Mouse (Mus musculus) lung, postnatal 4 days (tissue): ENCODE data around the gene Klhl11.
A peak's percentile ranks its signal among the peaks of the same experiment; 100 is the strongest.

ENCODE experiments used
- DNase-seq, 2 experiments: peaks; one replicate each; pipeline ENCODE4 v3.0.0; 2021

The Klhl11 gene

DNA sequence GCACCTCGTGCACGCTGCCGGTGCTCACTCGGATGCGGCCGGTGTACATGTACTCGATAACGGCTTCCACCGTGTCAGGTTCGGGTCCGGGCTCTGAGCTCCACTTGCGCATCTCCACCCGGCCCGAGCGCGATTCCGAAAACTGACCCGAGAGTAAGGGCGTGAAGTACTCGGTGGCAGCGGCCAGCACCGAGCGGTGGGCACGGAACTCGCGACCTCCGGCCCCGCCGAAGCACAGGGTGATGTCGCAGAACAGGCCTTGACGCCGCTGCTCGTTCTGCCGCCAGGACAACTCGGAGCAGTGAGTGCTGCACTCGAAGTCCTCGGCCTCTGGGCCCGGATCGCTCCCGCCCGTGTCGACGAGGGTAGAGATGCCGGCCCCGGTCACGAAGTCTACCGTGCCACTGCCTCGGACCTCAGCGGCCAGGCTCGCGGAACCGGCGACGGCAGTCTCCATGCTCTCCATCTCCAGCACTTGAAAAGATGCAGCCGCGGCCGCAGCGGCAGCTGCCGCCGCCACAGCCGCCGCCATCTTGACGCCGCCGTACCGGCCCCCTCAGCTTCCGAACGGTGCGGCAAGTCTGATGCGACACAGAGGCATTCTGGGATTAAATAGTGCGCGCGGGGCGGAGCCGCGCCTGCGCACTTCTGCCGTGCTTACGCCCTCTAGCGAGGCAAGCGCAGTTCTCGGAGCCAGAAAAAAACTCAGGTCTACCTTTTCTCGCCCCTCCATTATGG is at the start of gene Klhl11:
TSS of gene Klhl11 (minus strand) at position 545 of the 738 bp plus-strand sequence.
- DNase-seq: peak; percentile 93

DNA sequence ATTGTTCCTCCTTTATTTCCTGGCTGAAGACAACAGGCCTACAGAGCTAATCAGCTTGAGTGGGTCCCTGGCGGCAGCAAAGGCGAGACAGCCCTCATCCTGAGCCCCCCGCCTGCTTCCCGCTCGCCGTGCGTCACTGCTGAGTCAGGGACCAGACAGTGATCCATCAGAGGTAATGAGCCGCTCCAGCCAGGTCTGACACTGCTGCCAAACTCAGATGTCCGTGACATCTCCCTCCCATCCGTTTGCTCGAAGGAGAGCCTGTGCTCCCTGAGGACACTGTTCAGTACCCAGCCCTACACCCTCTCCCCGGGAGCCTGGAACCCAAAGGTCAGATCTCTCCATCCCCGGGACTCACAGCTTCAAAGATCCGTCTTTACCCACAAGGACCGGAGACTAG is 48.3 kb upstream of the Klhl11 start:
- DNase-seq: no peak

DNA sequence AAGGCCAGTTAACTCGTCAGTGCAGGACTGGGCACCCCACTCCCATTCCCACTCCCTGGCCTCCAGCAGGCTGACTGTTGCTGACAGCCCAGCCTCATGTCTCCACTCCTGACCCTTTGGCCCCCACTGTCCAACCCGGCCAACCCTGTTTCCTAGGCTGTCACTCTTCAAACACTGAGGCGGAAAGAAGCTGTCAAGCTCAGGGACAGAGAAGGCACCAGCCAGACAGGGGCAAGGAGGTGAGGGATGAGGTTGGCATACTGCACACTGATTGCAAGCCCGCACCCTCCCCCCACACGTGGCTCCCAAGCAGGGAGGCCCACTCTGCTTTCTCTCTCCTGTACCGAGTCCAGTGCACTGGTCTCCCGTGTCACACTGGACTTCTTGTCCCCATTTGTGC is 46.6 kb upstream of the Klhl11 start:
- no peak for DNase-seq

DNA sequence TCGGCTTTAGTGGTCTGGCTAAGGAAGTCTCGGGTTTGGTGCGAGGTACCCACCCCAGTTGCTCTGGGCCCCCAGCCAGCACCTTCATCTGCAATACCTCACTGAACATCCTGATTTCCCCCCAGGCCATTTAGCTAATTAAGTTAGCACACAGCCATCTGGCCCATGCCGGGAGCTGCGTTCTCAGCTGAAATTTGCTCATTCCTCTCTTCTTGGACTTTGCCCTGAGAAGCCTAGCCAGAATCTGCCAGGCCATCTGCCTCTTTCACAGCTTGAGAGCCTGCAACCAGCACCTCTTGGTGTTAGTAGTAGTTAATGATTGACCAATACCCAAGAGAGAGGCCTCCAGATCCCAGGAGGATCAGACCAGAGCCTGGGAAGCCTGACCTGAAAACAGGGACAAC is 45.6 kb upstream of the Klhl11 start:
- DNase-seq: peak in 1 of 2 experiments; percentile 11

DNA sequence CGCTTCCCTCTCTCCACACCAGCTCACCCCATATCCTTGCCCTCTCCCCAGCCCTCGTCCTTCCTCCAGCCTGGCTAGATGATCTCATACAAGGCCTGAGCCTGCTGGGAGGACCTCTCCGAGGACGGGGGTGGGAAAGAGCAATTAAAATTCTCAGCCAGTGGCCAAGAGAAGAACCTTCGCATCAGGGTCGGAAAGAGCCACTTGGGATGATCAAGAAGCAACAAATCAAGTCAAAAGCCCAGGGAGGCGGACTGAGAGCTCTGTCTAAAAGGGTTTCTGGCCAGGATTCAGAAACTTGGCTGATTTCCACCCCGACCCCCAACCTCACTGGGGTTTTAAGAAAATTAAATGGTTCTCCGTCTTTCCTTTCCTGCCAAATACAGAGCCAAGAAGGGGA is 43.8 kb upstream of the Klhl11 start:
- DNase-seq: no peak

DNA sequence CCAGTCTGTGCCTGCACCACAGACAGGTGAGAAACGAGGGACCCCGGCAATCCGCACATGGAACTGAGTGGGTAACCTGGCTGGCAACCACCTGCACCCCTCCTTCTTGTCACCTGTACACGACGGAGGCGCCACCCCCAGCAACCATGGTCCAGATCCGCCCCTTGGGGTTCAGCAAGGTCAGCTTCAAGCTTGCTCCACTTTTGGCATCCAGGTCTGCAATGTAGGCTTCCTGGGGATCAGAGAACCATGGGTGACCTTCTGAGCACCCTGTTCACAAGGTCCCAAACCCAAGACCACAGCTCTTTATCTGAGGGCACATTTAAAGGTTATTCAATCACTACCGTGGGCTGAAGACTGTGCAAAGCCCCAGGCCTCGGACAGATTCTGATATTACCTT is 43.2 kb upstream of the Klhl11 start:
- no peak for DNase-seq

DNA sequence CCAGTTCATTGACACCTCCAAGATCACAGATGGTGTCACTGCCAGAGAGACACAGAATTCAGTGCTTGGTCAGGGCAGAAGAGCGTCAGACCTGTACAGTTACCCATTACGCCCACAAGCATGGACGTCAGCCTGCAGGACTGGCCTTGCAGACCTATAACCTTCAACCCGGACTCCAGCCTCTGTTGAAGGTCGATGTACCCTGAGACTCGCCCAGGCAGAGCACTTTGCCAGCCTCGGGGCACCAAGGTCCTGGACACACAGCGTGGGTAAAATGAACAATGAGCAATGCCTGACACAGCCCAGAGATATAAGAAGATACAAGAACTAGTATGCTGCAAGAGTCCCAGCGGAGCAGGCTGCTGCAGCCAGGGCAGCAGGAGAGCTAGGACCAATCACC is 42.5 kb upstream of the Klhl11 start:
- DNase-seq: no peak

DNA sequence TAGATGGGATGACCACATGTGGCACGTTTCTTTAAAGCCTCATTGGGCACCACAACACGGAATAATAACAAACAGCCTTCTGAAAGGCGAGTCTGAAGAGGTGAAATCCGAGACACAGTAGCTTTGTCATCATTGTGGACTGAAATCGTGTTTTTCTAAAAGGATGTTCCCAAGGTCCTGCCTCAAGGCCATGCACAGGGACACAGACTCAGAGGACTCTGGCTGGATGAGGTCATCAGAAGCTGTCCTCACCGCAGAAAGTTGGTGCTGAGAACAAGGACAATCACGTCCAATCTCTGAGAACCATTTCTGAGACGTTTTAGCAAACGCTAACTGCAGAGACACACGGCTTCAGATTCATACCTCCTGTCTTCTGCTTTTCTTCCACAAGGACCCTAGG is 41.2 kb upstream of the Klhl11 start:
- DNase-seq: no peak

DNA sequence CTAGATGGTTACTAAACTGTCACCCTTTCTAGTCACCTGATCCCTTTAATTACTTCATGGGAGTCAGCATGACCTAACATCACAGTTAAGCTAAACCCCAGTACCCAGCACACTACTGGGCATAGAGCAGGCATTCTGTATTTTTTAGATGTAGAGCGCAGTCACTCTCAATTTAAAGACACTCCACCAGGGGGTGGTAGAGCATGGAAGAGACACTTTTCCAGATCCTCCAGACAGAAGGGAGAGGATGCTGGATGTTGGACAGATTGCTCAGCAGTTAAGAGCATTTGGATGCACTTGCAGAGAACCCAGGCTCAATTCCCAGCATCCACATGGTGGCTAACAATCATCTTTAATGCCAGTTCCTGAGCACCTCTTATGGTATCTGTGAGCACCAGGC is 39.8 kb upstream of the Klhl11 start:
- peak in 1 of 2 experiments; percentile 37 for DNase-seq

DNA sequence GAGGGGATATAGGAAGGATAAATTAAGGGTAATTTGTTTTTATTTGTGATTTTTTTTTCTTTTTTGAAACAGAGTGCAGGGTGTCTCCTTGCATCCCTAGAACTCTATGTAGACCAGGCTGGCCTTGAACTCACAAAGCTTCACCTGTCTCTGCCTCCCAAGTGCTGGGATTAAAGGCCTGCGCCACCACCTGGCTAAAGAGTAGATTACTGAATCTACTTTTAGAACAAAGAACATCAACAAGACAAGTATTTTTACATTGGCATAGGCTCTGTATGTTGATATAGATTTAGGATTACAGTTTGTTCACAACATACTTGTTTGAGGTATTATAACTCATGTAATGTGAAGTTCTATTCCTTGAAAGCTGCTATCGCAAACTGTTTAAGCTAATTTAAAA is 38.0 kb upstream of the Klhl11 start:
- DNase-seq: no peak

DNA sequence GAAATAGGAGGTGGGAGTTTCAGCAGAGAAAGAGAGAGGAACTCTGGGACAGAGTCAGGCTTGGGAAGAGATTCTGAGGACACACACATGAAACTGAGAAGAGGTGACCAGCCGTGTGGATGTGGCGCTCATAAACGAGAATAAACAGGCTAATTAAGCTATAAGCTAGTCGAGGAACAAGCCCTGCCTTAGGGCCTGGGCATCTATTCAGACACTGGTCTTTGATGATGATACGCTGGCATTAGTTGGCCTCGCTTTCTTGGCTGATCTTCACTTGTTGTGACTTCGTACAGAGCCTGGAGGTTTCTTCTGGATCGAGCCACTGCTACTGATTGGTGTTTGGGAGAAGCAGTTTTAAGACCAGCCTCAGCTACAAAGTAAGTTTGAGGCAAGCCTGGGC is 33.5 kb upstream of the Klhl11 start:
- DNase-seq: no peak

DNA sequence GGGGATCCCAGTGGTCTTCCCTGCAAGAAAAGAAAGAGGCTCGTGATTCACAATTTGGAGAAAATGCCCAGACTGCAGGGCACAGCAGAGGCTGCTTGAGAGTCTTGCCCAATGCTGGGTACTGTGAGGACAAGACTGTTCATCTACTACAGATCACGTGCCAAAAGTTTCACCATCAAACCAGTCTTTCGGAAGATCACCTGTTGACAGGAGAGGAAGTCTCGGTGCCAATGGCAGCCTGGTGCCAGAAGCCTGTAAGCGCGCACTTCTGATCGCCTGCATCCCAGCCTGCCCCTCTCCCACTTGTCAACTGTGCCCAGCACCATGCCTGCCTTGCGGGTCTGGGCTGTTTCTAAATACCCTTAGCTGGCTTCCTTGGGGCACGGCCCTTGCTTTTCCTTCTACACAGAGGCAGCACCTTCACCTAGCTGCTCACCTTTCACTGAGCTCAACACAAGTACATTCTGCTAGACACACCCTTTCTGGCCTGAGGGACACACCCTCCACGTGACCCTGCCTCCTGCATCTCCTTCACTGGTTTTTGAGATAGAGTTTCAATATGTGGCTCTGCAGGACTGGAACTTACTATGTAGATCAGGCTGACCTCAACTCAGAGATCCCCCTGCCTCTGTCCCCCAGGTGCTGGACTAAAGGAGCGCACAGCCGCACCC is 32.6 kb upstream of the Klhl11 start:
- no peak for DNase-seq

DNA sequence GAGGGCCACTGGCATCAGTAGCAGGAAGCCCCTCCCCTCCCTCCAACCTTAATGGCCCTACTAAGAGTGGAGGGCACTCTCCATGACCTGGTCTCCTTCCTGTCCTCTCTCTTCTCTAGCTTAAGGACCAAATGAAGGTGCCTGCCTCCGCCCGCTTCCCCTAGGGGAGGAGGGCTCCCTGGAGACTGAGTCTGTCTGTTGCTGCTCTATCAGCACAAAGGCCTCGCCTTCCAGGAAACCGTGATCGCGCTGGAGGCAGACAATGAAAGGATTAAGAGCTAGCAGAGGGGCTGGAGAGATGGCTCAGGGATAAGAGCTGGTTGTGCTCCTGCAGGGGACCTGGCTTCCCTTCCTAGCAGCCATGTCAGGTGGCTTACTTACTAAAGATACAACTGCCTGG is 28.8 kb upstream of the Klhl11 start:
- DNase-seq: no peak

DNA sequence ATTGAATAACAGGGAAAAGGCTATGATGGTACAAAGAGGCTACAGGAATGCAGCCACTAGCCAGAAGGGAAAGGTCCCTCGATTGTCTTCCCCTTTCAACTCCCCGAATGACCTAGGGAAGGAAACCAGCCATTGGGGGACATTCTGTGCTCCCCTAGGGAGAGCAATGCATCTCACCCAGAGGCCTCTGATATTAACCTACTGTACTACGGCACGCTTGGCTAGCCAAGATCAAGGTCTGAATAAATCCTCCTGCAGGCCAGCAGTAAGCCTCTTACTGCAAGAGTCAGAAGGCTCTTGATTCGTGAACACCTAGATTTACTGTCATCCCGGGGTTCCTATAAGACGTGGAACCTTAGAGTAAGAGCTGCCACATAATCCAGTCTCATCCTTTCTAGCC is 28.1 kb upstream of the Klhl11 start:
- DNase-seq: no peak

DNA sequence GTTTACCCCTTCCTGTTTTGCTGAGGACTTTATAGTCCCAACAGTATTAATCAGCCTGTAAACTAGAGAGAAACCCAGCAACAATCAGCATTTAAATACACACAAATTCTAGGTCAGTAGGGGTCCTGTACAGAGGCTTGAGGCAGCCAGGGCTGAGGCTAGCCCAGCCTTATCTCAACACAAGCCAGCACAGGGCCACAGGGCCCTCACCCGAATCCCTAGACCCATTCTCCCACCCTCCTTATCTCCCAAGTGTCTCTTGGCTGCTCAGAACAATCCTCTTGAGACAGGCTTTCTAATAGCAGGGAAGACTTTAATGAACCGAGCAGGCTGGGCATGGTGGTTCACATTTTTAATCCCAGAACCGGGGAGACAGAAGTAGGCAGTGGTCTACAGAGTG is 27.7 kb upstream of the Klhl11 start:
- DNase-seq: no peak

DNA sequence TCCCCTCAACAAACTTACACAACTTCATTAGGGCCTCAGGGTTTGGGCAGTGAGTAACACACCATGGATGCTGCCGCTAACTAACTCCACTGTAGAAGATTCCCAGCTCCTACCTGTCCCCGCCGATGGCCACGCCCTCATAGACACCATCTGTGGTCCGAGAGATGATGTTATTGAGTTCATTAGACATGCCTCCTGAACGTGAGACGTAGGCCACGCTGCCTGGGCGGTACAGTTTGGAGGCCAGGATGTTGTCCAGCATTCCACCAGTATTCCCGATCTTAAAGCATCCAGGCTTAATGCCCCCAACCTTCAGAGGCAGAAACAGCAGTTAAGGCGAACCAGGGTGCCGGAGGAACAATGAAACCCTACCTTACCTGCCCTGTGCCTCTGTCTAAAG is 21.2 kb upstream of the Klhl11 start:
- DNase-seq: no peak

DNA sequence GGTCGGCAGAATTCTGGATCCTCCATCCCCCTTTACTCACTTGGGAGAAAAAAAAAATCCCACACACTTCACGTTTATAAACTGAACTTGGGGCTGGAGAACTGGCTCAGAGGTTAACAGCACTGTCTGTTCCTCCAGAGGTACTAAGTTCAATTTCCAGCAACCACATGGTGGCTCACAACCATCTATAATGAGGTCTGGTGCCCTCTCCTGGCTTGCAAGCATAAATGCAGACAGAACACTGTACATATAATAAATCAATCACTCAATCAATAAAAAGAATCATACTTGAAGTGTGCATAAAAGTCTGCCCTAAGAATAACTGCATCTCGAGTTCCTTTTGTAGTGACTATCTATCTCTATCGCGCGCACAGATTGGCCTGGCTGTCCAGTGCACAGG is 18.4 kb upstream of the Klhl11 start:
- no peak for DNase-seq

DNA sequence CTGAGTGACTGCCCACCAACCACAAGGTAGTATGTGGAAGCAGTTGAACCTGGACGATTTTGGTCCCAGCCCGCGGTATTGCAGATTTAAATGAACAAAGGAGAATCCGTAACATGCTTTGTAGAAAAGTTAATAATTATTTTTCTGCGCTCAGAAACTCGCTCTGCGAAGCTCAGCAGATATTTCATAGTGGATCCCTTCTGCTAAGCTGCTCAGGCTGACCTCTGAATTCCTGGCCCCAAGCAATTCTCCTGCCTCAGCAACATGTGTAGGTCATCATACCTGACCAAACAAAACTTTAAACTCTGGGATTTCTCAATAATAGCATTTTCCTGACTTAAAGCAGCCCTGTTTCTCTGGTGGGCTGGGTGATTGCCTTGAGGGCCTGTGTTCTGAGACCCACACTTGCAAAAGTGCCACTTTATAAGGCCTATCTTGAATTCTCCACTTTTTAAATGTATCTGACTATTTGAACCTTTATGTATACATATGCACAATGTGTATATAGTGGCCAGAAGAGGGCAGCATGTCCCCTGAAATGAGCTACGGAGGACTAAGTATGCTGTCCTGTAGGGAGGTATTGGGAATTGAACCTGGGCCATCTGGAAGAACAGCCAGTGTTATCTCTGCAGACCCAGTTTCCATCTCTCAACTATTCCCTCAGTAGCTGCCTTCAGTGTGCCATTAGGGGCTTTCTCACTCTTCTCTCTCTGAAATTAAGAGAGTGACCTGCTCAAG is 13.4 kb upstream of the Klhl11 start:
- peak in 1 of 2 experiments; percentile 19 for DNase-seq

DNA sequence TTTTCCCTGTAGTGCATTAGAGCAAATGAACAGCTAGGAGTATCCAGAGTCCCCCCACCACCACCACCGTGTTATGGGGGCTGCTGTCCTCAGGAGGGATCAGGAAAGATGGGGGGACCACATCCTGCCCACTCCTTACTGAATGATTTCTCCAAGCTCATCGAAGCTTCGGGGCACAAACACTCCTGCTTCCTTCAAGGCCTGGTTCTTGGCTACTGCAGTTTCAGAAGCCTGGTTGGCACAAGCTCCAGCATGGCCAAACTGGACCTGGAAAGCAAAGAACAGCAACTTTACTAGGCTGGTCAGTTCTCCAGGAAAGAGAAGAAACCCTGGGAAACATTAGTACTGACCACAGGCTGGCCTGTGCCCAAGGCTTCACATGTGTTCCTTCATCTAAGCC is 11.9 kb upstream of the Klhl11 start:
- no peak for DNase-seq

DNA sequence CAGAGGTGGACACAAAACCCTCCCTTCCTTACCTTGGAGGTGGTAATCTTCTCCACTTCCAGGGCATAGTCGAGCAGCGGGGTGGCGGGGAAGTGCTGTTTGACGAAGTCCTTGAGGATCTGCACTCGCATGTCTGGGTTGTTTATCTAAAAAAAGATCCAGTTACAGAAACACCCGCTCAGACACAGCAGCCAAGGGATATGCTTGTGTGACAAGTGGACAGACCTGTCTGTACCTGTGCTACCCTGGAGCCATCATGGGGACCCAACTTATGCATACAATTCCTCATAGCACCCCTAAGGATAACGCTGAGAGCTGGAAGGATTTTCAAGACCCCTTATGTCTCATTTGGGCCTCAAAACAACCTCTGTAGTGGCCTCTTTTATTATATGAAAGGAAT is 6.6 kb upstream of the Klhl11 start:
- DNase-seq: no peak

DNA sequence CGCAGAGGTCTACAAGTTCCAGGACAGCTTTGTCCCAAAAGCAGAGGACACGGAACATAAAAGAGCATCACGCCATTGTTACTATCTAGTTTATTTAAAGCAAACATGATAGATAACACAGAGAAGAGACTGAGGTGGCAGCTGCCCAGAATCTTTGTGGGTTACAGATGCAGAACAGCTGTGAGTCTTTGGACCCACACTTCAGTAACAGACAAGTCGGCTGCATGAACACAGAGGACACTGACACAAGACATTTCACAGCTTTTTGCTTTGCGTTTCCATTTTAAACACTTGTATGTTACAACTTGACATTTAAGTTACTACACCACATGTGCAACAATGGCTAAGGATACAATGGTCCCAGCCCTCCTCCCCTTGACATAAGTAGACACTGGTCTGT is 3.7 kb upstream of the Klhl11 start:
- DNase-seq: peak; percentile 12 to 48

DNA sequence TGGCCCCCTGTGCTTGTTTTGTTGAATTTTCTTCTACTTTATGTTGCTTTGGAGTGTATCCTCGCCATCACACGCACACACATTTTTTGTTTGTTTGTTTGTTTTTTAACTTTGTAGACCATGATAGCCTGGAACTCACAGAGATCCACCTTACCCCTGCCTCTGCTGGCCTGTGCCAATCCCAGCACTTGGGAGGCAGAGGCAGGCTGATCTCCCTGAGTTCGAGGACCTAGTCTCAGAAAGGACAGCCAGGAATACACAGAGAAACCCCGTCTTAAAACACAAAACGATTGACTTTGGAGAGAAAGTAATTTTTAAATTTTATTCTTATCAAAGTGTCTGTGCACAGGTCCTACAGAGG is 374 bp upstream of the Klhl11 start:
- no peak for DNase-seq

DNA sequence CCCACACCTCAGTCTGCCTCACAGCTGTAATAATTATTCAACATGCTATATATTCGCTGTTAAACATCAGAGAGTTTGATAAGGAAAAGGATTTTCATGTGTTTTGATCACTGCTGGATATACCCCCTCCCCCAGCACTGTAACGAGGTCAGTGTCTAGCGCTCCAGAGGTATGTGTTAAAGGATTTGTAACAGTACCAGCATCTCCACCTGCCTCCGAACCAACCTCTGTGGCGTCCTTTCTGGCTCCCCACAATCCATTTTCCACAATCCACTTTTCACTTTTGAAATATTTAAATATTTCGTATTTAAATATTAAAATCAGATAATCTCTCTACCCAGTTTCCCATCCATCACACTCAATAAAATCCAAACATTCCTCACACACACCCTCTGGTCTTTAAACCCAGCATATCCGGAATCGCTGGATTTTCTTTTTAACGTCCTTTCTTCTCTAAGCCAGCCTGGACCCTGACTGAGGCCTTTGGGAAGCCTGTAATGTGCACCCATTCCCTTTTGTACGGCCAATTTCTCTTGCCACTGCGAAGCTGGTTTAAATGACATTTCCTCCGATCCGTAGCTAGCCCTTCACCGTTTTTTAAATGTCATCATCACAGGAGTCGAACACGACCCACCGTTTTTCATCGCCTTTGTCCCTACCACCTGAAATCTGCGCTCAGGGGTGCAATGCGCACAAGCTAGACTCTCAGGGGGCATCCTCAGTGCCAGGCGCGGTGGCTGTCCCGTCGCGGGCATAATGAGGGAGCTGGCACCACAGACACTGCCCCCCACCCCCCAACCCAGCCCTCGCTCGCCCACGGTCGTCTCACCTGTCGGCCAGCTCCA is 967 bp downstream of the Klhl11 start:
- peak in 1 of 2 experiments; percentile 8 for DNase-seq
